Mouse (Mus musculus) E14TG2a.4 (cell line): ENCODE measurements at regions not wholly inside any gene's neighbourhood (a gene's known extent, or its start where the extent isn't known, plus 50 kb on each side); places are given as distances from the start of the nearest gene placed in this dataset.

Experiments
- CTCF ChIP-seq: conservative IDR thresholded peaks from 2 replicates; pipeline ENCODE4 v1.5.1; 2014; ENCODE audit warnings: low read length
- POU5F1 ChIP-seq: IDR thresholded peaks from 2 replicates; pipeline ENCODE4 v1.6.1; 2014; ENCODE audit warnings: low read length, borderline replicate concordance

GRCm38 (mm10) chr10:111829291-111829690, 143.2 kb upstream of the Krr1 start:
- no peak for TF ChIP-seq CTCF
- no peak for TF ChIP-seq POU5F1
